Mouse (Mus musculus): ENCODE data around the gene Napepld.

- TF ChIP-seq CTCF (IDR thresholded peaks at IDR 0.05; ENCODE audit: control insufficient read depth, insufficient read depth, insufficient replicate concordance, low read depth, low read length) (no peak), POLR2A (IDR thresholded peaks at IDR 0.05; ENCODE audit: control insufficient read depth, low read depth, low read length) (no peak)
Measured at GRCm38 (mm10) chr5:21736046-21736445, 34.9 kb upstream of the Napepld start.

Data from testis, adult 2 months (tissue).